Mouse (Mus musculus): ENCODE data around the gene Olfr555. TPM values are rescaled to one million over a fixed set of nuclear protein-coding genes. Genes with fewer than 3 reads are reported as not detected.
A peak's percentile ranks its signal among the peaks of the same experiment; 100 is the strongest.
"Not testable (repeated sequence)": the region's sequence is repeated elsewhere in the genome, so short reads cannot be mapped to it uniquely, and the experiment has no call there.

Olfr555 gene
- not detected in 2 replicates for polyA plus RNA-seq (2012; rRNA removed)

DNA sequence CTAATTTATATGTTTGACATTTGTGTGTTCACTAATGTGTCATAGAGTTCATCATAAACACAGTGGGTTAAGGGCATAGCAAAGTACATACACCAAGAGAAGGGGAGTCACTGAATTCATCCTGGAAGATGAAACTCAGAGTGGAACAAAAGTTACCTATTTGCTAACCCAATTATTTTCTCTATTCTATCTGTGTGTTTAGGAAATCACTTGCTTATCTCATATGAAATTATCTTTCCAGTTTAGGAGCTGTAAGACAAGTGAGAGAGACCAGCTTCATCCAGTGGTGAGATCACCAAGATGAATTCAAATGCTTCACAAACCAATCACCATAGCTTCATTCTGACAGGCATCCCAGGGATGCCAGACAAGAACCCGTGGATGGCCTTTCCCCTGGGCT, at the start of gene Olfr555:
TSS of gene Olfr555 (plus strand) at position 301 of the 400 bp plus-strand sequence.
- DNase-seq (ENCODE audit: extremely low spot score in 1 of 2, low spot score in 1 of 2) = no peak

DNA sequence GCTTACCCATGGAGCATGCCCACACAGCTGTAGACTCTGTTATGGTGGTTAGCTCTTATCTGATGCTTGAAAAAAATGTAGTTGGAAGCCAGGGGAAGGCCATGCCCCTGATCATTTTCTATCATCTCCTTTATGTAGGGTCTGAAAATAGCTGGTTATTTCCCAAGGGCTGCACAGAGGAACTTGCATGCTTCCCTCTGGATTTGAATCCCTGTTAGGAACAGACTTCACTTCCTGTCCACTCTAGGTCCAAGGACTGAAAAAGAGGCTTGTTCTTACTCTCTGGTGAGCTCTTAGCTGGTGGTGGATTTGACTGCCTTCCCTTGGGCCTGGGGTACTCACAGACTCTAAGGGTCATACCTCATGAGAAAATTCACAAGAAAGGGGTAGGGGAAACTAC, 40.5 kb upstream of the Olfr555 start, which contains the start of gene Olfr553:
TSS of gene Olfr553 (minus strand) at position 101 of the 400 bp plus-strand sequence.
- DNase-seq (ENCODE audit: extremely low spot score in 1 of 2, low spot score in 1 of 2) = no peak

DNA sequence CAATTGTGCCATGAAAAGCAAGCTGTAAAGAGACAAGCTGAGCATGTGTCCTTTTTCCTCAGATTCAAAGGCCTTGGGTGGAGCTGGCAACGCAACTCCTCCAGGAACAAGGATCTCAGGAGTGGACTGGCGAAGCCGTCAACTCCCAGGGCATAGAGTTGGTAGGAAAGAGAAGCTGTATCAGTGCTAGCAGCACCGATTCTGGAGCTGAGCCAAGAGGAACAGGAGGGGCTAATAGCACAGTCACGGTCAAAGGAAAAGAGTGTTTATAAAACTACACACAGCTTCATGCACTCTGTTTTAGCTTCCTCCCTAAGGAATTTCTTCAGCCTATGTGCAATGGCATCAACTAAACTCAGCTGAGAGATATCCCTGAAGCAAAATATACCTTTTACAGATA, 39.0 kb upstream of the Olfr555 start:
- no peak for DNase-seq (ENCODE audit: extremely low spot score in 1 of 2, low spot score in 1 of 2)

DNA sequence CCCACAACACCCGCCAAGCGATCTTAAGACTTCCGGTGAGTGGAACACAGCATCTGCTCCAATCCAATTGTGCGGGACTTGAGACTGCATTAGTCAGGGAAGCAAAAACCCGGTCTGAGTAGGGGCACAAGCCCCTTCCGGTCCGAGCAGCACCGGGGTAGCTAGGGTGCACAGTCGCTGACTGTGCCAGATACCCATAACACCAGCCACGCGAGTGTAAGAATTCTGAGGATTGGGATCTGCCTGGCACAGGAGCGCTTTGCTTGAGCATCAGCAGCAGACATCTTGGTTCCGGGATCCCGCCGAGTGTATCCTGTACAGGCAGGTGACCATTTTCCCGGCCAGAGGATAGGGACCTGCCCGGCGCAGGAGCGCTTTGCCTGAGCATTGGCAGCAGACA, 38.3 kb upstream of the Olfr555 start:
- DNase-seq (ENCODE audit: extremely low spot score in 1 of 2, low spot score in 1 of 2) = not testable (repeated sequence)

DNA sequence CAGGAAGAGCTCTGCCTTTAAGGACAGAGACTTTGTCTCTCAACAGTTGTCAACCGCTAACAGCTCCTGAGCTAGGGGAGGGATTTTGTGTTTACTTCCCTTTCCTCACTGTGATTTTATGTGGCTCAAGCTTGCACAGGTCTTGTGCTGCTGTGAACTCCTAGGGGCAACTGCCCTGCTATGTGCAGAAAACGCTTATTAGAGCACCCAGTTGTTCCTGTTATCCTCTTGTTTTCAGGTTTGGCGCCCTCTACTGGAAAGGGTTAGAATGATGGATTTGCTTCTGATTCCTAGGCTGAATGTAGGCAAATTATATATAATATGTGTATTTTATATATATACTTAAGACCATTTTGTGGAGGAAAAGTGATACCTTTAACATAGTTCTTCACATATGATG, 22.0 kb upstream of the Olfr555 start:
- peak in 1 of 2 experiments; percentile 62 for DNase-seq (ENCODE audit: extremely low spot score in 1 of 2, low spot score in 1 of 2)

DNA sequence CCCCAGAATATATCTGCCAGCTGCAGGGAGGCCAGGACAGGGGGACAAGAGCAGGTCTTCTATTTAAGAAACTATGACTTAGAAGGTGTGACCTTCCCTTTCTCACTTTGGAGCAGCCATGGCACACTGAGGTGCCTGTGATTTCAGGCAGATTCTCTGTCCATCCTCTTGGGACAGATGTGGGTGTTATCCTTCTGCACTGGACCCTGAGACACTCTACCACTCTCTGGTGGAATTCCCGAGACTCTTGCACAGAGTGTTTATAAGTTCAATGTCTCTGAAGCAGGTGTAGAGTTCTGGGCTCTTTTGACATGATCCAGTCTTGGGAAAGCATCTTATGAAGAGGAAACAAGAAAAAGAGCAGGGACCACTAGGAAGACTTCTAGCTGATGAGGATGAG, 20.5 kb upstream of the Olfr555 start, which contains the start of gene Olfr554:
TSS of gene Olfr554 (plus strand) at position 301 of the 400 bp plus-strand sequence.
- no peak for DNase-seq (ENCODE audit: extremely low spot score in 1 of 2, low spot score in 1 of 2)

DNA sequence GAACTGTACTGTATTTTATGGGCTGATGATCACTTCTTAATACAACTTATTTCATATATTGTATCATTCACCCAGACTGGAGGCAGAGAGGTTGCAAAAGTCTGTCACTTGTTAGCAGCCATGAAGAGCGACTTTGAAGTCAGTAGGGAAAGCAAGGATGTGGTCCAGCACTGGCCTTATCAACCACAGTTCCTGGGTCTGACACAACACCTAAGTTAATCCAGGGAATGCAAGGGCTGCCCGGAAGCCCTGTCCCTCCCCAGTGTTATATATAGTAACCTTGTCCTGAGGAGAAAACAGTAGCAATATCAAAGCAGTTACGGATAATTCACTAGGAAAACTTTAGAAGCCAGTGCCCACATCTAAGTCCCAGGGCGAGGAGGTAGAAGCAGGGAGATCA, 13.7 kb upstream of the Olfr555 start:
- not testable (repeated sequence) for DNase-seq (ENCODE audit: extremely low spot score in 1 of 2, low spot score in 1 of 2)

DNA sequence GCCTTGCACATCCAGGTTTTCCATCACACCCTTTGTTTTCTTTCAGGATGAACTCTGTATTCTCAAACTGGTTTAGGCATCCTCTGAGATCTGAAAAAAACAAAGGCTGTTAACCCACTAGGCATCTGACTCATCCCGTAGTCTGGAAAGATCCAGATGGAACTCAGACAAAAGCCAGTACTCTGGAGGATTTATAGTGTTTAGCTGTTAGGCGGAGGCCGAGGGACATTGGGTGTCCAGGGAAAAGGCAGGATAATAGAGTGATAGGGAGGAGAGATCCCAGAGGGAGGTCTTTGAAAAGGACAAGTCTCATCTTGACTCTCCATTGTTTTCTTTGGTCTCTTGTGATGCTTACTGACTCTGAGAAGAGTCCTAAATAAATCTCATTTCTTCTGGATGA, 6.0 kb downstream of the Olfr555 start, which contains the start of gene Olfr556:
TSS of gene Olfr556 (plus strand) at position 301 of the 400 bp plus-strand sequence.
- DNase-seq (ENCODE audit: extremely low spot score in 1 of 2, low spot score in 1 of 2) = no peak

DNA sequence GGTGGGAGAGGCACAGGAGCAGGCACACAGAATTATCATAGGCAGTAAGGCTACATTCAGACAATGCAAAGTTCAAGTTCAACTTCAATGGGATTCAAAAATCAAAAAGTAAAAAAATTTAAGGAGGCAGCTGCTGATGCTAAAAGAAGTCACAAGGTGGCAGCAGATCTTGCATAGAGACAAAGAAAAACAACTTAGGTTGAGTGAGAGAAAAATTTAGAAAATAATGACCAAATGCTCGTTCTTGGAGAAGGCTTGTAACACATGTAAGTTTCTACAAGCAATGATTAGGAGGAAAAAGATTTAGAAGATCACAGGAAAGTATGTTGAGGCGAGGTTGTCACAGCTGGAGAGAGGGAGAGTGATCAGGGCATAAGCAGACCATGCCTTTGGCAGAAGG, 6.8 kb downstream of the Olfr555 start:
- peak in 1 of 2 experiments; percentile 57 for DNase-seq (ENCODE audit: extremely low spot score in 1 of 2, low spot score in 1 of 2)

DNA sequence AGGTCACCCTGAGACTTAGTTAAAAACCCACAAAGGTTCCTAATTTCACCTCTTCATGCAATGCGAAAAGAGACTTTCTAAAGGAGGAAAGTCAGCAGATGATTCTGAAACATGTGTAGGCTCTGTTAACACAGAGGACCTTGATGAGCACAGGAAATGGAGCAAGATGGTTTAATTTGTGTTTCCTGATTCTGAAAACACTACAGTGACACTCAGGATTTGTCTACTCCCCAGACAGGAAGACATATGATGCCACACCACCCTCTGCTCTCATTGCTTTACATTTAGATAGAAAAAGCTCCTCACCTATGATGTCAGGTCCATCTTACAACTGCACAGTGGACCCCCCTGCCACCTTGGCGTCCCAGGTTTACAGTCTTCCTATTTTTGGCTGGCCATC, 17.6 kb downstream of the Olfr555 start:
- no peak for DNase-seq (ENCODE audit: extremely low spot score in 1 of 2, low spot score in 1 of 2)

DNA sequence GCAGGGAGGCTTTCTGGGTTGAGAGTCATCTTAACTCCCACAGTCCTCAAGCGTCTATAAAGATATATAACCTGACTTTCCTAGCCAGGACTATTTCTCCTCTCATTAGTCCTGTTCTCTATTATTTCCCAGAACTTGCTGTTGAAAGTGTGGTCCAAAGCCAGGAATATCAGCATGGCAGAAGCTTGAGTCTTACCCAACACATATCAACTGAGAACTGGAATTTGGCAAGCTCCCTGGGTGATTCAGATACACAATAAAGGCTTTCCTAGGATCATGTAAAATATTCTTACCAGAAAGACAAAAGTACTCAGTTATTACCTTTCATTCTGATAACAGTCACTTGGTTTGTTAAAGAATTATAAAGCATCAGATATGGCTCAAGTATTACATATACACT, 23.3 kb downstream of the Olfr555 start:
- no peak for DNase-seq (ENCODE audit: extremely low spot score in 1 of 2, low spot score in 1 of 2)

DNA sequence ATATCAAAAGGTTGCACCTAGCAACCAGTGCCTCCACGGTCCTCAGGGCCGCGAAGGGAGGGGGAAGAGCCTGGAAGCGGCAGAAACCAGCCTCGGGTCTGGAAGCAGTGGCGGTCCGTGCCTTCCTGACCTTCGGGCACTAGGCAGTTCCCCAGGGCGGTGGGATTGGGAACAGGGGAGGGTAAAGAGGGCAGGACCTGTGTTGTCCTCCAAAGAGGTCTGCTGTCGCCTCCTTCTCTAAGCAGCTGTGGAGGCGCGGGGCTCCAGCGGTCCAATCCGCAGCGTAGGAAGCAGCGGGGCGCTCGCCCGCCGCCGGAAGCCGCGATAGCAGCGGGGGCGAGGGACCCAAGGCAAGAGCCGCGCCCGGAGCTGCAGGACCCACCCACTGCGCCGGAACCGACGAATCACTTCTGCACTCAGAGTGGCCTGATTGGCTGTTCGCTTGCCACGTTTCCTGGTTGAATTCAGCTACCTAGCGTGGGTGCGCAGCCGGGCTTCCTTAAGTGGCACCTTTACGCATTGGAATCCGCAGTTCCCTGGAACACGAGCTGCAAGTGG, 28.4 kb downstream of the Olfr555 start, which contains the start of gene Trim68:
TSS of gene Trim68 (minus strand) at position 384 of the 558 bp plus-strand sequence.
- peak; percentile 84 to 94 for DNase-seq (ENCODE audit: extremely low spot score in 1 of 2, low spot score in 1 of 2)

DNA sequence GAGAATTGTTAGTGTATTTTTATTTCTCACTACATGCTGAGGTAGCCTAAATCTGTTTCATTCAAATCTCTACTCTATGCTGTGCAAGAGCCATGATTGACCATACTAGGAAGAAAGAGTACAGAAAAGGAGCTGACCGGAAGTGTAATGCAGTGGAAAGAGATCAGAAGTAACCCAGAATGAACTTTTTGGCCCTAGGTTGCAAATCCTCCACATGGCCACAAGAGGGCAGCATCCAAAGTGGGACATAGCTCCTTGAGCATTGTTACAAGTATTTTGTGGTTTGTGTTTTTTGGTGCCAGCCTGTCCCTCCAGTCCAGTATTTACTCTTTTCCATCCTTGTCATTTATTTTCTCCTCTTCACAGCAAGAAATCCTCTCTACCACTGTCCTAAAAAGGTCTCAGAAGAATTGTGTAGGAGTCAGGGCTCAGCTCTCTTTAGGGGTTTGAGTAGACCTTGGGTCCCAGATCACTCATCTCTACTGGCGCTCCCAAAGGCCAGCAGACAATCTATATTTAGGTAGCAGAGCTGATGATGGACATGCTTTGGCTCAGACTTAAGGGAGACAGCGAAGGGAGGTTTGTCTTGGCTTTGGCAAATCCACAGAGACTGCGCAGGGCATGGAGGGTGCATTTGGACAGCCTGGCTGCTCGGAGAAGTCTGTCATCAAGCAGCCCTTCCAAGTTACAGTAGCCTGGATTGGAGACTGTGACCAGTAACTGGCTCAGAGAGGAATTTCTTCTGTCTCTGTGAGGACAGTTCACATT, 36.9 kb downstream of the Olfr555 start, which contains the start of gene Olfr557:
TSS of gene Olfr557 (plus strand) at position 553 of the 768 bp plus-strand sequence.
- DNase-seq (ENCODE audit: extremely low spot score in 1 of 2, low spot score in 1 of 2) = peak in 1 of 2 experiments; percentile 60

DNA sequence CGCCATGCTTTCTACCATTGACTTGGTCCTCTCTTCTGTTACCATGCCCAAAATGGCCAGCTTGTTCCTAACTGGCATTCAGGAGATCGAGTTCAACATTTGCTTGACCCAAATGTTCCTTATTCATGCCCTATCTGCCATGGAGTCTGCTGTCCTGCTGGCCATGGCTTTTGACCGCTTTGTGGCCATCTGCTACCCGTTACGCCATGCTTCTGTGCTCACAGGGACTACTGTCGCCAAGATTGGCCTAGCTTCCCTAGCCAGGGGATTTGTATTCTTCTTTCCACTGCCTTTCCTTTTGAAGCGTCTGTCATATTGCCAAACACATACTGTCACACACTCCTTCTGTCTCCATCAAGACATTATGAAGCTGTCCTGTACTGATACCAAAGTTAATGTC, 39.8 kb downstream of the Olfr555 start:
- no peak for DNase-seq (ENCODE audit: extremely low spot score in 1 of 2, low spot score in 1 of 2)

DNA sequence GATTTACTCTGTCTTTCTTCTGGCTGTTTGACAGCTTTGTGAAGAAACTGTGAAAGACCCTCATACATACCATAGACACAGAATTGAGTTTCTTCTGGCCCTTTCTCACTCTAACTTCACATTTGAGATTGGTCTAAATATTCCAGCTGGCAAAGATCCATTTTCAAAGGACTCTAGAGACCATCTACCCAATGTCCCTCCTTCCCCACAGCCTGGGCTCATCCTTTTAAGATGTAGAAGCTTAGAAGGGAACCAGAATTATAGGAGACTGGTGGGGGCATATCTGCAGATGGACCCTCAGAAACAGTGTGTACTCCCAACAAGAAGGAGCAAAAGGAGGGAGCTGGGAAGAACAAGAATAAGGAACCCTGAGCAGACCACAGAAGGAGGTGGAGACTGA, 43.3 kb downstream of the Olfr555 start, which contains the start of gene Olfr558:
TSS of gene Olfr558 (plus strand) at position 301 of the 400 bp plus-strand sequence.
- DNase-seq (ENCODE audit: extremely low spot score in 1 of 2, low spot score in 1 of 2) = no peak

Other genes starting within 250 kb of the Olfr555 start
- gene Rrm1, start 217.1 kb upstream of the Olfr555 start, polyA plus RNA-seq (2012; rRNA removed) = 12.6 and 16.6 TPM in 2 replicates
- gene Olfr543, start 177.1 kb upstream of the Olfr555 start, polyA plus RNA-seq (2012; rRNA removed) = 0.08 TPM in 1 of 2 replicates, not detected in the other
- not detected in 2 replicates for gene Olfr544, start 170.5 kb upstream of the Olfr555 start, polyA plus RNA-seq (2012; rRNA removed)
- 0.10 TPM in 1 of 2 replicates, not detected in the other for gene Olfr545, start 159.2 kb upstream of the Olfr555 start, polyA plus RNA-seq (2012; rRNA removed)
- gene Olfr547, start 124.1 kb upstream of the Olfr555 start, polyA plus RNA-seq (2012; rRNA removed) = not detected in 2 replicates
- gene Olfr548-ps1, start 117.9 kb upstream of the Olfr555 start, polyA plus RNA-seq (2012; rRNA removed) = not detected in 2 replicates
- gene Olfr549, start 109.0 kb upstream of the Olfr555 start, polyA plus RNA-seq (2012; rRNA removed) = 0.08 TPM in 1 of 2 replicates, not detected in the other
- 2.3 and 2.8 TPM in 2 replicates for gene Trim21, start 93.3 kb upstream of the Olfr555 start, polyA plus RNA-seq (2012; rRNA removed)
- gene Olfr550, start 87.4 kb upstream of the Olfr555 start, polyA plus RNA-seq (2012; rRNA removed) = 0.04 TPM in 1 of 2 replicates, not detected in the other
- gene Olfr551, start 66.9 kb upstream of the Olfr555 start, polyA plus RNA-seq (2012; rRNA removed) = not detected in 2 replicates
- not detected in 2 replicates for gene Olfr552, start 61.1 kb upstream of the Olfr555 start, polyA plus RNA-seq (2012; rRNA removed)
- gene Olfr553, start 40.6 kb upstream of the Olfr555 start, polyA plus RNA-seq (2012; rRNA removed) = not detected in 2 replicates
- gene Olfr554, start 20.4 kb upstream of the Olfr555 start, polyA plus RNA-seq (2012; rRNA removed) = not detected in 2 replicates
- not detected in 2 replicates for gene Olfr556, start 6.1 kb downstream of the Olfr555 start, polyA plus RNA-seq (2012; rRNA removed)
- gene Trim68, start 28.5 kb downstream of the Olfr555 start, polyA plus RNA-seq (2012; rRNA removed) = 16.2 and 16.3 TPM in 2 replicates
- not detected in 2 replicates for gene Olfr557, start 37.1 kb downstream of the Olfr555 start, polyA plus RNA-seq (2012; rRNA removed)
- 0.67 and 0.68 TPM in 2 replicates for gene Olfr558, start 43.4 kb downstream of the Olfr555 start, polyA plus RNA-seq (2012; rRNA removed)
- not detected in 2 replicates for gene Olfr33, start 60.2 kb downstream of the Olfr555 start, polyA plus RNA-seq (2012; rRNA removed)
- not detected in 2 replicates for gene Olfr559, start 68.7 kb downstream of the Olfr555 start, polyA plus RNA-seq (2012; rRNA removed)
- 0.14 and 0.21 TPM in 2 replicates for gene Olfr560, start 100.5 kb downstream of the Olfr555 start, polyA plus RNA-seq (2012; rRNA removed)
- 4.4 and 5.7 TPM in 2 replicates for gene Olfr78, start 100.6 kb downstream of the Olfr555 start, polyA plus RNA-seq (2012; rRNA removed)
- gene Olfr561, start 112.4 kb downstream of the Olfr555 start, polyA plus RNA-seq (2012; rRNA removed) = not detected in 2 replicates
- gene Olfr564, start 144.7 kb downstream of the Olfr555 start, polyA plus RNA-seq (2012; rRNA removed) = not detected in 2 replicates
- 0.11 TPM in 1 of 2 replicates, not detected in the other for gene Olfr566, start 199.9 kb downstream of the Olfr555 start, polyA plus RNA-seq (2012; rRNA removed)
- gene Olfr568, start 218.3 kb downstream of the Olfr555 start, polyA plus RNA-seq (2012; rRNA removed) = not detected in 2 replicates
- gene Olfr569, start 232.1 kb downstream of the Olfr555 start, polyA plus RNA-seq (2012; rRNA removed) = not detected in 2 replicates
- not detected in 2 replicates for gene Olfr570, start 235.8 kb downstream of the Olfr555 start, polyA plus RNA-seq (2012; rRNA removed)

Measured in frontal cortex, adult 2 months (tissue).